Mouse (Mus musculus) heart, adult 2 months (tissue): Measurements from ENCODE around the gene Esf1. TPM values are rescaled to one million over a fixed set of nuclear protein-coding genes. Genes with fewer than 3 reads are reported as not detected.

Experiments
- DNase-seq, 2 experiments: peaks; one replicate each; pipeline ENCODE4 v3.0.0; 2021
- H3K27ac ChIP-seq: fragments of 200-600 bp; 2 replicates; pipeline ENCODE4 v1.8.1; 2022
- H3K27me3 ChIP-seq: fragments of 200-500 bp; 2 replicates; pipeline ENCODE4 v1.6.1; 2012; ENCODE audit warnings: mild to moderate bottlenecking, low read length, inconsistent platforms, mixed read lengths; ENCODE audit not compliant: control insufficient read depth, insufficient read depth
- H3K36me3 ChIP-seq: fragments of 200-500 bp; 2 replicates; pipeline ENCODE4 v1.6.1; 2012; ENCODE audit warnings: low read length, inconsistent platforms; ENCODE audit not compliant: control insufficient read depth, insufficient read depth
- H3K4me1 ChIP-seq: fragments of 200-500 bp; 2 replicates; pipeline ENCODE4 v1.6.1; 2011; ENCODE audit warnings: low read length; ENCODE audit not compliant: control insufficient read depth, insufficient read depth
- H3K4me3 ChIP-seq: fragments of 200-600 bp; 2 replicates; pipeline ENCODE4 v1.8.1; 2022
- H3K79me2 ChIP-seq: fragments of 200-500 bp; replicated peaks from 2 replicates; pipeline ENCODE4 v1.6.1; 2012; ENCODE audit warnings: mild to moderate bottlenecking, inconsistent platforms, low read length, moderate library complexity, mixed read lengths; ENCODE audit not compliant: control insufficient read depth, insufficient read depth
- H3K9ac ChIP-seq: fragments of 200-500 bp; 2 replicates; pipeline ENCODE4 v1.6.1; 2012; ENCODE audit warnings: low read depth, mild to moderate bottlenecking, control low read depth, inconsistent platforms, low read length, mixed read lengths
- CTCF ChIP-seq: fragments of 200-600 bp; IDR thresholded peaks from 2 replicates; pipeline ENCODE4 v1.8.1; 2022; ENCODE audit warnings: antibody characterized with exemption, mild to moderate bottlenecking, moderate library complexity
- EP300 ChIP-seq: fragments of 200-500 bp; IDR thresholded peaks from 2 replicates; pipeline ENCODE4 v1.6.1; 2011; ENCODE audit warnings: low read depth, low read length, control low read depth; ENCODE audit not compliant: insufficient read depth
- POLR2A ChIP-seq: fragments of 200-500 bp; IDR thresholded peaks from 2 replicates; pipeline ENCODE4 v1.6.1; 2011; ENCODE audit warnings: mild to moderate bottlenecking, low read depth, low read length, control low read depth; ENCODE audit not compliant: insufficient read depth
- WGBS: fragments of 180-500 bp; shearing (Covaris S2); methylation state at CpG from one replicate; pipeline ENCODE4 v1.1.7; 2018; 5-methylcytosine and 5-hydroxymethylcytosine counted together
- intact Hi-C: fragments of 180-260 bp; cut with DNase I; formaldehyde crosslinking; loops from one replicate; pipeline ENCODE4 v1.15.1; 2025
- polyA plus RNA-seq: library from polyadenylated mRNA; depleted of rRNA; stranded (reverse); fragments of >200 nt; gene quantifications from 2 replicates; pipeline ENCODE4 v1.2.3, GENCODE M21; 2012
- total RNA-seq, 2 experiments: library from RNA; stranded (reverse); gene quantifications; 2 replicates each; pipeline ENCODE4 v1.2.3; 2021

Gene Esf1
- total and polyA plus RNA-seq, 3 experiments, result 1.1 to 12.2 (median 12.2) TPM

DNA sequence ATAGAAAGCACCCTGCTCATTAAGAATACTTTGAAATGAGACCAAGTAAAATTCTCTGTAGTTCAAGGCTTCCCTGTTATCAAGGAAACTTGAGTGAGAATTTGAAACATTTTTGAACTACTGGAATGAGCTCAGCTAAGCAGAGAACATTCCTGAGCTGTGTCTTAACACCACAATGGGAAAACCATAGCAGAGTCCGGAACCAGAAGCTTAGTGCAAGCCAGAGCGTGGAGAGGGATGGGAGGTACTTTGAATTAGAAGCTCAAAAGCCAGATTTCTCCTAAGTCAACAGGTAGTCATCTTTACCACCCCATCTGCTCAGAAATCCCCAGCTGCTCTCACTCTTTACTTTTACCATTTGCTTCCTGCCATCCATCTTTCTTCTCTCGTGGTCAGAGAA is 65.4 kb downstream of the Esf1 start:
- Histone ChIP-seq H3K9ac (no peak overlapping the region), H3K4me1 (no peaks in the 10 kb centered on the region), H3K36me3 (no peaks in the 10 kb centered on the region), H3K27ac (no peak overlapping the region), H3K79me2 (no peaks in the 10 kb centered on the region), H3K4me3 (no peak overlapping the region), H3K27me3 (no peaks in the 10 kb centered on the region)
- DNase-seq, result no peak
- intact Hi-C loops, result no loop called here
- WGBS, result 37% methylated on average over 3 of the region's 3 CpGs
- TF ChIP-seq EP300 (no peak), CTCF (no peak), POLR2A (no peak)

GRCm38 (mm10) chr2:140100551-140101474 is 69.6 kb downstream of the Esf1 start:
- H3K36me3 ChIP-seq, result no peaks in the 10 kb centered on the region
- no peaks in the 10 kb centered on the region for H3K27me3 ChIP-seq
- no peak for DNase-seq
- WGBS, result 67% methylated on average over 3 of the region's 3 CpGs
- intact Hi-C loops, result no loop called here
- no peaks in the 10 kb centered on the region for H3K4me1 ChIP-seq
- H3K9ac ChIP-seq, result no peak overlapping the region
- TF ChIP-seq EP300 (no peak), POLR2A (no peak), CTCF (no peak)
- H3K79me2 ChIP-seq, result no peaks in the 10 kb centered on the region
- H3K4me3 ChIP-seq, result no peak overlapping the region
- no peak overlapping the region for H3K27ac ChIP-seq

- Histone ChIP-seq H3K4me1 (no peaks in the 10 kb centered on the region), H3K27ac (no peak overlapping the region), H3K4me3 (no peak overlapping the region), H3K36me3 (no peaks in the 10 kb centered on the region), H3K27me3 (no peaks in the 10 kb centered on the region), H3K79me2 (no peaks in the 10 kb centered on the region), H3K9ac (no peak overlapping the region)
- 67% methylated on average over 3 of the region's 3 CpGs for WGBS
- no peak for DNase-seq
- intact Hi-C loops, result no loop called here
- TF ChIP-seq CTCF, result no peak
- no peak for TF ChIP-seq EP300
- TF ChIP-seq POLR2A, result no peak
Observed at GRCm38 (mm10) chr2:140099971-140100370, 70.4 kb downstream of the Esf1 start.

GRCm38 (mm10) chr2:140097131-140097591 is 73.2 kb downstream of the Esf1 start:
- intact Hi-C loops, result no loop called here
- Histone ChIP-seq H3K4me3 (no peak overlapping the region), H3K9ac (no peak overlapping the region), H3K79me2 (no peaks in the 10 kb centered on the region), H3K36me3 (no peaks in the 10 kb centered on the region), H3K27me3 (no peaks in the 10 kb centered on the region), H3K4me1 (no peaks in the 10 kb centered on the region), H3K27ac (no peak overlapping the region)
- DNase-seq, result no peak
- TF ChIP-seq CTCF, result no peak
- TF ChIP-seq POLR2A, result no peak
- no peak for TF ChIP-seq EP300
- WGBS, result 58% methylated on average over 3 of the region's 3 CpGs

- DNase-seq, result no peak
- TF ChIP-seq CTCF (no peak), POLR2A (no peak), EP300 (no peak)
- no peaks in the 10 kb centered on the region for H3K27me3 ChIP-seq
- H3K4me3 ChIP-seq, result no peak overlapping the region
- no peak overlapping the region for H3K9ac ChIP-seq
- no peaks in the 10 kb centered on the region for H3K79me2 ChIP-seq
- intact Hi-C loops, result no loop called here
- no peak overlapping the region for H3K27ac ChIP-seq
- no peaks in the 10 kb centered on the region for H3K36me3 ChIP-seq
- H3K4me1 ChIP-seq, result no peaks in the 10 kb centered on the region
- 83% methylated on average over 5 of the region's 5 CpGs for WGBS
Observed at GRCm38 (mm10) chr2:140096034-140096433, 74.3 kb downstream of the Esf1 start.

GRCm38 (mm10) chr2:140093433-140093832 is 76.9 kb downstream of the Esf1 start:
- no peaks in the 10 kb centered on the region for H3K4me1 ChIP-seq
- TF ChIP-seq POLR2A (no peak), CTCF (no peak), EP300 (no peak)
- WGBS, result 87% methylated on average over 5 of the region's 5 CpGs

More at GRCm38 (mm10) chr2:140093433-140093832, 76.9 kb downstream of the Esf1 start:
- intact Hi-C loops, result no loop called here
- H3K4me3 ChIP-seq, result no peak overlapping the region
- H3K79me2 ChIP-seq, result no peaks in the 10 kb centered on the region
- H3K9ac ChIP-seq, result no peak overlapping the region
- no peak for DNase-seq
- H3K27me3 ChIP-seq, result no peaks in the 10 kb centered on the region
- H3K27ac ChIP-seq, result no peak overlapping the region
- H3K36me3 ChIP-seq, result no peaks in the 10 kb centered on the region
